Mouse (Mus musculus): ENCODE measurements around the gene Spaca4.
A peak's percentile ranks its signal among the peaks of the same experiment; 100 is the strongest.

The Spaca4 gene

DNA sequence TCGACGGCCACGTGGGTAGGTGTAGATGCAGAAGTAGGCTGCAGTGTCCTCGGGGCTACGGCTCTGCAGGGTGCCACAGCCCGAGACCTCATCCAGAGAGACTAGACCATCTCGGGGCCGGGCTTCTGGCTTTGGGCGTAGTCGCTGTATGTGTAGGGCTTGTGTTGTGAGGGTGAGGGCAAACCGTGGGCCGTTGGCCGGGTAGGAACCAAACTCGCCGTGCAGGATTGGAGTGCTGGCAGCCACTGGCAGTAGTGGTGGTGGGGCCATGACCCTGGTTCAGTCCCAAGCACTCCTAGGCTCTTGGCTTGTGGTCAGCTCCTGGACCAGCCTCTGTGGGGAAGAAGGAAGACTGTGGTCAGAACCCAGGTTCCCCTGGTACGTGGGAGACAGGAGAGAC, 12.2 kb downstream of the Spaca4 start:
- peak; percentile 60 to 68 for DNase-seq (ENCODE audit: inconsistent age in 2 of 2, low spot score in 1 of 2)

DNA sequence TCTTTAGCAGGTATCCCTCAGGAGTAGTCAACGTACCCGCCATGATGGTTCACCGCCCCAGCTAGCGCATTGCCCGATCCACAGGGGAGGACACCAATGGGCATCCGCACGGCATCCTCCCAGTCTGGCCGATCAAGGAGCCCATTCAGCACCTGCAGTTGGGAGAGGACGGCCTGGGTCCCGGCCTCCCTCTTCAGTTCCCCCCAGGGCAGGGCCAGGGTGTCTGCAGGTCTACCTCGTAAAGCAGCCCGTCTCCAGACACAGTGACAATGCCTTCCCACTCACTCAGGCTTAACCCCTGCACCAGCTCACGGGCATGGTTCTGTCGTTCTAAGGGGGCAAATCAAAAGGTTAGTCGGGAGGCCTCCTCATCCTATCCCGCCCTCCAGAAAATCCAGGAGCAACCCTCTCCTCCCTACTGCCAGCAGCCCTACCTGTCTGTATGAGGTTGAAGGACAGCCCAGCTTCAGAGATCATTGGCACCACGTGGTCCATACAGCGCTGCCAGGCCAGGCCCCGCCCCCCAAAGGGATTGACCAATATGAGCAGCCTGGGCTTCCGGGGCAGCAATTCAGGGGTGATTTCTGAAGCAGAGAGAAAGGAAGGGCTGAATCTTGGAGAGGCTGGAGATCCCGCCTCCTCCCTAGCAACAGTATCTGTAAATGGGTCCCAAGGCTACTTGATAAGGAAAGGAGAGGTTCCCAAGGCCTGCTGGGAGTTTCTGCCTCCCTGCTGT, 13.4 kb downstream of the Spaca4 start:
- DNase-seq (ENCODE audit: inconsistent age in 2 of 2, low spot score in 1 of 2) = peak; percentile 89 to 95

DNA sequence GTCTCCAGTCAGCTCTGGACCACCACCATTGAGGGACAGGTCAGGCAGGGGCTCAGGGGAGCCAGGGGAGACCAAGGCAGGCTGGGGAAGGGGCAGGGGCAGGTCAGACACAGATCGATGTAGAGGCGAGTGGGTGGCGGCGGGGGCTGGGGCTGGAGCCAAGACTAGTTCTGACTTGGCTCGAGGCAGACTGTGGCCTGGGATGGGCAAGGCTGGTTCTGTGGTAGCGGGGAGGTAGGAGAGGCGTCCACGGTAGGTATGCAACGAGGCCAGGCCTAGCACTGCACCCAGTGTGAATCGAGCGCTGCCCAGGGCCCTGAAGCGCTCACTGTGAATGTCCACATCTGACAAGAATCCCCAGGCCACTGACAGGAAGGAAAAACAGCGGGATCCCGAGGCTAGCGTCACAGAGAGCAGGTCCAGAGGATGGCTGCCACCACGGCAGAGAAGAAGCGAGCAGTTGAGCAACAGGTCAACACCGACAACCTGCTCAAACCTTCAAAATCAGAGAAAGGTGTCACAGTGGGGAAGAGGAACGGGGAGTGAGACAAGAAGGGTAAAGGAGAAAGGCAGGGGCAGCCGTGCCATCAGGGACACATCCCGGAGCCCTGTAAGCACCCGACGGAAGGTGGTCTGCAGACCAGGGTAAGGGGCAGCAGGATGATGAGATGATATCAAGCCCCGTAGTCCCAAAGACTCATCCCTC, 14.1 kb downstream of the Spaca4 start:
- DNase-seq (ENCODE audit: inconsistent age in 2 of 2, low spot score in 1 of 2) = peak in 1 of 2 experiments; percentile 64

DNA sequence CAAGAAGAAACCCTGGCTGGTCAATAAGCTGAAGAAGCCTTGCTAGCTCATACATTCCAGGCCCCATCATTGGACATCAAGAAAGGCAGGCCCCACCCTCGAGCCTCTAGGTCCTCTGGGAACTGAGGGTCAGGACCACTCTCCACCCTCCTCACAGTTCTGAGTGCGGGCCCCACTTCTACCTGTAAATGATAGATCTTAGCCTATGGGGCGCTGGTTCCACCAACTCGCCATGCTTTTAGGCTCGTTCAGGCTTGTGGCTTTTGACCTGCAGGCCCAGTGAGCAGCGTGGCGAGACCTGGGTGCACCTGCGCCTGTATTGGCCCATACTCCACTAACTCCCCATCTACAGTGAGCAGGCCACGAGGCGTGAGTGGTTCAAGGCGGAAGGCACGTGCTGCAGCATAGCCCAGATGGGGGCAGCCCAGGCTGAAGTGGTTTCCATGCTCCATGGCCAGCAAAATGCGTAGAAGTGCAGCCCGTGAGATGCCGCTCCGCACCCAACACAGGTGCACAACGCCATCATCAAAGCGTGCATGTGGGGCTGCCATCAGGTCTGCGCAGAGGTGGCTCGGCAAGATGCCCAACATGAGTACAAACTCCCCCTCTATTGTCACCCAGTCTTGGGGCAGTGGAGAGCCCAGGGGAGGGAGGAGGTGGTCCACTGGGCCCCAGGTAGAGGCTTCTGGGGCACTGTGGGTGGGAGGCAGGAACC, 15.0 kb downstream of the Spaca4 start:
- DNase-seq (ENCODE audit: inconsistent age in 2 of 2, low spot score in 1 of 2) = peak; percentile 67 to 82

DNA sequence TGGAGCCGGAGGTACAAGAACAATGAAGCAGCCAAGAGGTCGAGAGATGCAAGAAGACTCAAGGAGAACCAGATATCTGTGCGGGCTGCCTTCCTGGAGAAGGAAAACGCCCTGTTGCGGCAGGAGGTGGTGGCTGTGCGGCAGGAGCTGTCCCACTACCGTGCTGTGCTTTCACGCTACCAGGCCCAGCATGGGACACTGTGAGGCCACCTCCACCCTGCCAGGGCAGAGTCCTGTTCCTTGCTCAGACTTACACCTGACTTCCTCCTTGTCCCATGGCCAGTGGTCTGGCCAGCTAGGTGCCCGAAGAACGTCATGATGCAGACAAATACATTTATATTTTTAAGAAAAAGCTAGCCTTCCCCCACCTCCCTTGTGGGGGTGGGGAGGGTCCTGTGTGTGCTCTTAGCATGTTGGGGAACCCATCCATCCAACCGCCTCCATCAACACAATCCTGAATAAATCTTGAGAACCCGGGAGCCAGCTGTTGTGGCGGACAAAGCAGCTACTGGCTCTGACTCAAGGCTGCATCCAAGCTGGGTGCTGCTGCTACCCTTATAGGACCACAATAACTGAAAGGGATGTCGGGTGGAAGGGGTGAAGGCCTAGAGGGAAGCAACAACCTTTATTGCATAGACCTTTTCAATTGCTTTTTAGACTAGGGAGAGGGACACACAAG, 15.8 kb downstream of the Spaca4 start:
- DNase-seq (ENCODE audit: inconsistent age in 2 of 2, low spot score in 1 of 2) = peak; percentile 48 to 82

DNA sequence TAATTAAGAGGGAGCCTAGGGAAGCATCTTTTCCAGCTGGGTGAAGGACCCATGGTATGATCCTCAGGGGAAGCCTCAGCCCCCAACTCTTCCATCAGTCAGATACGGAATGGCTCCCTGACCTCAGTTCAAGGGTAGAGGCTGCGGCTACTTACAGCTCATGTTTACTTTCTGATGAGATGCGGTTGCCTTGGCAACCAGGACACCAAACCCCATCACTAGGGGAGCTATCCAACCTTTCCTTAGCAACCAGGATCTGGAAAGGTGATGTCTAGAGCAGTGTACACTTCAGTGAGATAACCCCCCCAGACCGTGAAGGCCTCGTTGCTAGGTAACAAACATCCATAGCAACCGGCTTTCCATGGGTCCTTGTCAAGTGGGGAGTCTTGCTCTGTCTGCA, 16.6 kb downstream of the Spaca4 start:
- peak; percentile 47 to 77 for DNase-seq (ENCODE audit: inconsistent age in 2 of 2, low spot score in 1 of 2)

DNA sequence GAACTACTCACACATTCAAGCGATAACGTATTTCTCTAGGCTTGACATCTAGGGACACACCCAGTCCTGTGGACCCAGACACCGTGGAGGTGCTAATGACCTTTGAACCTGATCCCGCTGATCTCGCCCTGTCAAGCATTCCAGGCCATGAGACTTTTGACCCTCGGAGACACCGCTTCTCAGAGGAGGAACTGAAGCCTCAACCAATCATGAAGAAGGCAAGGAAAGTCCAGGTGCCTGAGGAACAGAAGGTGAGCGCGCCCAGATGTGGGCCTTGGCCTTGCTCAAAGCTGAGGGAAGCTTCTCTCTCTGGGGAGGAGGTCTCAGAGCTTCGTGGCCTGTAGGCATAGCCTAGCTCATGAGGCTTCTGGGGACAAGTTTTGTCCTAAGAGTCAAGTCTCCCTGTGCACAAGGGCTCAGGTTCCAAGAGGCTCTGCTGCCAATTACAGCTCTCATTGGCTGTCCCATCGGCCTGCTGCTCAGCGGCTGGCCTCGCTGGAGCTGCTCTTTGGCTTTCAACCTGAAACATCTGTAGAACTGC, 17.3 kb downstream of the Spaca4 start:
- DNase-seq (ENCODE audit: inconsistent age in 2 of 2, low spot score in 1 of 2) = peak in 1 of 2 experiments; percentile 83

DNA sequence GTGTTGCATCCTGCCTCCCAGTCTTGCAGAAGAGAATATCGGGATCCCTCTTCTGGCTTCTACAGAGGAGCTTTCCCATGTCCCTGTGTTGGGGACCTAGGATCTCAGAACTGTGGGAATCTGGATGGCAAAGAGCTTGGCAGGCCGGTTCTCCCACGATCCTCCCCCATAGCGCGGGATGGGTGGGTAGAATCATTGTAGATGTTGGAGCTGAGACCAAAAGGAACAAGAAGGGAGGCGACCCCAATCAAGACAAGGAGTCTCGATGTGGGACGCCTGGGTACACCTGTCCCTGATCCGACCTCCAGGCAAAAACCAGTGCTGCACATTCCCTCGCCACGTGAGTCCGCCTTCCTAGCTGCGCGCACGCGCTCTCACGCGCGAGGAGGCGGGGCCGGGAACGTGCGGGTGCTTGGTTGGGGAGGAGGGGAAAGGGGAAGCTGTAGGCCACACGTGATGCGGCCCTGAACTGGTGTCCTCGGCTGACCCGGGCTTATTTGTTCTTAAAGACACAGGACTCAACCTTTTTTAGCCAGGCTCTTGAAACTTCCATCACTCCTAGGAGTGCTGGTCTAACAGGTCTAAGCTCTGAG, 18.1 kb downstream of the Spaca4 start:
- peak; percentile 99 to 100 for DNase-seq (ENCODE audit: inconsistent age in 2 of 2, low spot score in 1 of 2)

DNA sequence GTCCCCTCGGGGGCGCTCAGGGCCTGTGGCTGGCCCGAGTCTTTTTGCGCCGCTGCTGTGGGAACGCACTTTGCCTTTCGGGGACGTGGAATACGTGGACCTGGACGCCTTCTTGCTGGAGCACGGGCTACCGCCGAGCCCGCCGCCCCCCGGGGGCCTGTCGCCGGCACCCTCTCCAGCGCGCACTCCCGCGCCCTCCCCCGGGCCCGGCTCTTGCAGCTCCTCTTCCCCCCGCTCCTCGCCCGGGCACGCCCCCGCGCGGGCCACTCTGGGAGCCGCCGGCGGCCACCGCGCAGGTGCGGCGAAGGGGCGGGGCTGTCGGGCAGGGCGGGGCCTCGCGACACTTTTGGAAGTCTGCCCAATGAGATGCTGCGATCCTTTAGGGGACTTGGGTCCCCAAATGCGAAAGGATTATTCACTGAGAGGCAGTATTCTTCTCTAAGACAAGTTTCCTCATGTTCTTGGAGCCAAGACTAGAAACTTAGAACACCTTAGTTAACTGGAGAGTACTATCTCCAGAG, 18.8 kb downstream of the Spaca4 start:
- peak; percentile 94 to 97 for DNase-seq (ENCODE audit: inconsistent age in 2 of 2, low spot score in 1 of 2)

DNA sequence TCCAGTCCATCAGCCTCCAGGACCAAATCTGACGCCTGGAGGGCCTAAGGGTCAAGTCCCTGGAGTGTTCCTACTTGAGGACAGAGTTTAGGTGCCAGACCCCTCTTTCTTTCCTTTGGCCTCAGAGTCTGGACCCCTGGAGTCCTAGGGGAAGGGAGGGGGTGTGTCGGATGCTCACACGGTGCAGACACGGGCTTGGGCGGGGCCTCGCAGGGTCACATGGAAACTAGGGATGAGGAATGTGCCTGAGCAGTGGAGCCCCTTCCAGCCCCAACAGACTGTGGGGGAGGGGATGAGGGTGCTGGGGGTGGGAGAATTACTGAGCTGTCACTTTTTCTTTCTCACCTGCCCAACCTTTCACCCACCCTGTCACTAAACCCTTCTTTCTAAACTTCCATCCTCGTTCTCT, 19.7 kb downstream of the Spaca4 start:
- peak; percentile 95 to 98 for DNase-seq (ENCODE audit: inconsistent age in 2 of 2, low spot score in 1 of 2)

DNA sequence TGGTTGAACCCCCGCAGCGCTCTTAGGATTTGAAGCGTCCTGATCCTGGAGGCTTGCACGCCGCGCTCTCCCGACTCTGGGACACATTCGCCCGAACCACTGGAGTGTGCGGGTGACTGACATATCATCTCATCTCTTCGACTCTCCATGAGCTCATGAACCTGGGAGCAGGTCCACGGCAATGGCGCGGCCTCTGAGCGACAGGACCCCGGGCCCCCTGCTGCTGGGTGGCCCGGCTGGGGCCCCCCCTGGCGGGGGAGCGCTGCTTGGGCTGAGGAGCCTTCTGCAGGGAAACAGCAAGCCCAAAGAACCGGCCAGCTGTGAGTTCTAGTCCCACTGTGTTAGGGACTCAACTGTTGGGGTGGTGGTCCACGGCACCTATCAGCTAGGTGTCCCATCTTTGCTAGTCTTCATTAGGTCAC, 20.2 kb downstream of the Spaca4 start:
- no peak for DNase-seq (ENCODE audit: inconsistent age in 2 of 2, low spot score in 1 of 2)

DNA sequence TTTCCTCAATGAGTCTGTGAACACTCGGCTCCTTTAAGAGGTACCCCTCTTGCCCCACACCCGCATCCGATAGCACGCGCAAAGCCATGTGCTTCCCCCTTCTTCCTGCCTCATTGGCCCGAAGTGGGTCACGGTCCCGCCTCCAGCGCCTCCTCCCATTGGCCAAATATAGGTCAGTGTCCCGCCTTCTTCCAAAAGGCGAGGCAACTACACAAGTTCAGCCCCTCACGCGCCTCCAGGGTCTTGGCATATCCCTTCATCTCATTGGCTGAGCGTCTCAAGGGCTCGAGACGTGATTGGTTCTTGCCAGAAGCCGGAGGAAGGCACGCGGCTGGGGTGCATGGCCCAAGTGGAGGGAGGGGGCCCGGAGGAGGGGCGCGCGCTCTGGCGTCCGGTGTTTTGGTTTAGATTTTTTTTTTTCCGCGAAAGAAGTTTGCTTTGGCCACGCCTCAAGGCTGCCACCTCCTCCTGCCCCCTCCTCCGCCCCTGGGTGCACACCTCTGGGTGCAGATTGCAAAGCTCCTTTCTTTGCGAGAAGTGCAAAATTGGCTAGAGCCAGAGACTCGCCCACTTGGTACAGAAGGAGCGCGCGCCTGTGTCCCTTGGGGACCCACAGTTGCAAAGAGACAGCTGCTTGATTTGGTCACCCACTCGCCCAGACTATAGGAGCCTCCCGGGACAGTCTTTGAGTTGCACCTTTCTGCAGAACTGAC, 20.7 kb downstream of the Spaca4 start, which contains the start of gene Dbp:
Dbp (plus strand) TSS at position 359 of the 713 bp plus-strand sequence.
- DNase-seq (ENCODE audit: inconsistent age in 2 of 2, low spot score in 1 of 2) = peak; percentile 100

DNA sequence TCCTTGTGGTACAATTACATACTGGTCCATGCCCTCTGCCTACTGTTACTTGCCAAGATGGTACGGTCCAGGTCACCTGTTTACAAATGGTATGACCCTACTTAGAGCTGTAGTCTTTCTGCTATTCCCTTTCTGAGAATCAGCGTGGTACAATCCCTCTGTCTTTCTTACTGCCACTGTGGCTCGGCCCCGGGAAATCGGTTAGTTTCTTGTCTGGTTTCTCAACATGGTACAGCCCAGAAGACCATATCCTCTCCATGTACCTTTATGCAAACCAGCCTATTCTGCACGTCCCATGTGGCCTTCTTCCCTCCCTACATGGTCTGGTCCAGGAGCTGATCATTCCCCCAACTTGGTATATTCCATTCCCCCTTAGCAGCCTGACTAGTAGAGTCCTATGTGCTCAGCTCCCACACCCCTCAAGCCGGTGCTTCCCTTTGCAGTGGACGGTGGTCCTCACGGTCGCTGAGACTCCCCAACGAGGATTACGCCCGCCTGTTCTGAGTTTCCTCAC, 21.5 kb downstream of the Spaca4 start:
- peak; percentile 83 to 96 for DNase-seq (ENCODE audit: inconsistent age in 2 of 2, low spot score in 1 of 2)

DNA sequence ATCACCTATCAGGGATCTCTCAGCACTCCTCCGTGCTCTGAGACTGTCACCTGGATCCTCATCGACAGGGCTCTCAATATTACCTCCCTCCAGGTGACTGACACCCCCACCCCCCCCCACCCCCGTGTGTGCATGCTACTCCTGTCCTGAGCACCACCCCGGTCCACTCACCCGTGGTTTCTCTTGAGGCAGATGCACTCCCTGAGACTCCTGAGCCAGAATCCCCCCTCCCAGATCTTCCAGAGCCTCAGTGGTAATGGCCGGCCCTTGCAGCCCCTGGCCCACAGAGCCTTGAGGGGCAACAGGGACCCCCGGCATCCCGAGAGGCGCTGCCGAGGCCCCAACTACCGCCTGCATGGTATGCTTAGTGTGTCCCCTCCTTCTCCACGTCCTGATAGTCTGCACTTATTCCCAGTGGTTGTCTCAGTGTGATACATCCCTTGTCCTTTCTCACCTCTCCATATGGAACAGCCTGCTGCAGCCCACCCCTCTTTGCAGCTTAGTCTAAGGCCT, 22.0 kb downstream of the Spaca4 start:
- DNase-seq (ENCODE audit: inconsistent age in 2 of 2, low spot score in 1 of 2) = peak in 1 of 2 experiments; percentile 72

DNA sequence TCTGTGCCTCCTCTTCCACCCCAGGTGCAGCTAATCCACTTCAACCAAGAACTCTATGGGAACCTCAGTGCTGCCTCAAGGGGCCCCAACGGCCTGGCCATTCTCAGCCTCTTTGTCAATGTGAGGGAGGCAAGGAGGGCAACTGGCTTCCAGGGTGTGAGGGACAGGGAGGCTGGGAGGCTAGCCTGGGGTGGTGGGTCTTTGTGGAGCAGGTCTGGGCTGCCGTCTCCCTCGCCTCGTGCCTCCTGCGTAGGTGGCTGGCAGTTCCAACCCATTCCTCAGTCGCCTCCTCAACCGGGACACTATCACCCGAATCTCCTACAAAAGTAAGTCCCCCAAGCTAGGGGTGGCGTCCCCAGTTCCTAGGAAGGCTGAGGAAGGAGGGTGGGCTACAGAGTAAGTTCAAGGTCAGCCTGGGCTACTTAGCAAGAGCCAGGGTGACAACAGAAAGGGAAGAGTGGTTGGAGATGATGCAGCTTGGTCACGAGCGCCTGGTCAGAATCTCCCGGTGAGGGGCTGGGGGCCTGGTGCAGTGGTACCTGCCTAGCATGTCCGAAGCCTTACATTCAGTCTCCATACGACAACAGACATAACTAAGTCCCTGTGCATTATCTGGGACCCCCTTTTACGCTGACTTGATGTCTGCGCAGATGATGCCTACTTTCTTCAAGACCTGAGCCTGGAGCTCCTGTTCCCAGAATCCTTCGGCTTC, 22.6 kb downstream of the Spaca4 start:
- DNase-seq (ENCODE audit: inconsistent age in 2 of 2, low spot score in 1 of 2) = peak; percentile 43 to 64

DNA sequence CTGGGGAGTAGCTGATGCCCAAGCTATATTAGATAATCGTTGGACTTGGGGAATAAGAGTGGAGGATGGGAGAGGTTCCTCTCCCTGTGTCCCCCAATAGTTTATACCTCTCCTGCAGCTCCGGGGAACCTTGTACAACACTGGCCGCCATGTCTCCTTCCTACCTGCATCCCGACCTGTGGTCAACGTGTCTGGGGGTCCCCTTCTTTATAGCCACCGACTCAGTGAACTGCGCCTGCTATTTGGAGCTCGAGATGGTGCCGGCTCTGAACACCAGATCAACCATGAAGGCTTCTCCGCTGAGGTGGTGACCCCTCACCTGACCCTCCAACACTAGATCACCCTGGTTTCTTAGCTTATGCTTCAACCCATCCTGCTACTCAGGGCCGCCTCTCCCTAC, 23.3 kb downstream of the Spaca4 start:
- peak in 1 of 2 experiments; percentile 55 for DNase-seq (ENCODE audit: inconsistent age in 2 of 2, low spot score in 1 of 2)

DNA sequence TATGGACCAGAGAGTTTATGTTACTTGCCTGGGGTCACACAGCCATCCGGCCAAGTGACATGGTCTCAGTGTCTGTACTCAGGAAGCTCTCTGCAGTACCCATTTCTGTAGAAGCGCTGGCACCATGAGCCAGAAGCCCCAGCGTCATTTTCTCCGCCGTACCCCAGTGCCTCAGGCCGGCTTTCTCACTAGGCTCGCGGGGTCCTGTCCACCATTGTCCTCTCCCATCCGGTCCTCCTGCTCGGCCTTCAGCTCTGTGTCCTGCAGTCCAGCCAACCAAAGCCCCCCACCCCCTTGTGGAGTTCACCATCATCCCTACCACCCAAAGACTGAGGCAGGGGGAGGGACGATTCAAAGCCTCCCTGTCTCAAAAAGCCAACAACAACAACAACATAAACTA, 24.0 kb downstream of the Spaca4 start:
- DNase-seq (ENCODE audit: inconsistent age in 2 of 2, low spot score in 1 of 2) = peak; percentile 45 to 62

DNA sequence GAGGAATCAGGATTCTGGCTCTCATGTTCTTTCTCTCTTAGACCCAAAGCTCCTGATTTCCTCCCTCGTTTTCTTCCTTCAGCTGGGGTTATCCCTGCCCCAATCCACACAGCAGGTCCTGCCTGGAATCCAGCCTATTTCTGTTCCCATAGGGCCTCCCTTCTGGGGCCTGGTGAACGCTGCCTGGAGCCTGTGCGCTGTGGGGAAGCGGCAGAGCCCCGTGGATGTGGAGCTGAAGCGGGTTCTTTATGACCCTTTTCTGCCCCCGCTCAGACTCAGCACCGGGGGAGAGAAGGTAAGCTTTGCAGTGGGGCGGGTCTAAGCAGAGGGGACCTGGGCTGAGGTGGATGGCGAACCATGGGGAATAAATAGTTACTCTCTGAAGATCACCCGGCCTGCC, 24.5 kb downstream of the Spaca4 start:
- DNase-seq (ENCODE audit: inconsistent age in 2 of 2, low spot score in 1 of 2) = no peak
